Mouse (Mus musculus) CD4-positive, CD25-positive, alpha-beta regulatory T cell, adult 4 months (primary cell): ENCODE data around the gene Adcy9. TPM values are rescaled to one million over a fixed set of nuclear protein-coding genes. Genes with fewer than 3 reads are reported as not detected.

Experiments
- ATAC-seq: one replicate; pipeline ENCODE4 v1.8.0; 2017
- polyA plus RNA-seq, 2 experiments: library from polyadenylated mRNA; unstranded; fragments of 100-300 nt; shearing (Covaris generic); gene quantifications; one replicate each; pipeline ENCODE4 v1.2.1; 2017

Adcy9 gene
- polyA plus RNA-seq, 2 experiments from 2014 or later = 0.52 to 0.70 TPM

GRCm38 (mm10) chr16:4318001-4318526 is 102.2 kb downstream of the Adcy9 start:
- ATAC-seq = no peak

- ATAC-seq = peak; percentile 90
These were observed 104.2 kb downstream of the Adcy9 start for GRCm38 (mm10) chr16:4316094-4316474.

- ATAC-seq = no peak
These were observed 104.8 kb downstream of the Adcy9 start for GRCm38 (mm10) chr16:4315352-4316093.

- no peak for ATAC-seq
These were observed 105.4 kb downstream of the Adcy9 start for GRCm38 (mm10) chr16:4314891-4315290.

GRCm38 (mm10) chr16:4312018-4312417 is 108.3 kb downstream of the Adcy9 start:
- ATAC-seq = no peak

DNA sequence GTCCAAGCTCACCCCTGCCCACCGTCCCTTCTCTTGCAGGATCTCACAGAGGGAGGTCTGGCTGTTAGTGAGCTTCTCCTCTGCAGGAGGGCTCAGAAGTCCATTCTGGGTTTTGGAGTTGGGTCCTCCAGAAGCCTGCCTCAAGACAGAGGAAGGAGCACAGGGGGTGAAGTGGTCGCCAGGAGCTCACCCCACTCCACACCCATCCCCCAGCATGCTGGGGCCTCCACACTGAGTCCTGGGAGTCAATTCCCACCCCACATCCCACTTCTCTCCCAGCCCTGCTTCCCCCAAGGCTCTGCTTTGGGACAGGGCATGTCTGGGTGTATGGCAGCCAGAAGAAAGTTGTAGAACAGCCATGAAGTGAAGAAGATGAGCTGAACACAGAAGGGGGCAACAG is 108.7 kb downstream of the Adcy9 start:
- ATAC-seq = no peak

DNA sequence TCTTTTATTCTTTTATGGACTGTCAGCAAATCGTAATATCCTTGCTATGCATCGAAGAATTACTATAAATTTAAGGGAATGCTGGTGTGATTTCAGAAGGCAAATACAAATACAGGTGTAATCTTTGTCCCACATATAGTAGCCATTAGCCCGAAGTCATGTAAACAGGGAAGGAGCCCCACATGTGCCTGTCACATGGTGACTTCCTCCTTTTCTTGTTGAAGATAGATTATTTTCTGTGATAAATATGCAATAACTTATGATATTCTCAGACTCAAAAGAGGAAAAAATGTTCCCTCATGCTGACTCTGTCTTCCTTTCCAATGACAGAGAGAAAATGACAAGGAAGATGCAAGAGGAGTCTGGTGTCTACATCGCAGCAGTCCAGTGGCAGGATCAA is 112.5 kb downstream of the Adcy9 start:
- ATAC-seq = no peak

GRCm38 (mm10) chr16:4304176-4304922 is 115.9 kb downstream of the Adcy9 start:
- no peak for ATAC-seq

DNA sequence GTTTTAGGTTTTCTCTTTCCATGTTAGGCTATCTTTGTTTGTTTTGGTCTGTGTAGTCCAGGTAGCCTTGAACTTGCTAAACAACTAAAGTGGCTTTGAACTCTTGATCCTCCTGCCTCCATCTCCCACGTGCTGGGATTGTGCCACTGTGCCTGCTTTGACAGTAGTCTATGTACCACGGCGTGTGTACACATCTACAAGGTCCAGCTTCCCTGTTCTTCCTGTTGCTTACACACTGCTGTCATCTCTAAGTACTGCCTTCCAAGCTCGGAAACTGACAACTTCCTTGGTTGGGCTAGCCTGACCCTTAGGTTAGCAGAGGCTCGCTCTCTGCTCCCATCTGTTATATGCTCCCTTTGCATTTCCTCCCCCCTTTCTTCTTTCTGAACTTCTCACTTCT is 116.7 kb downstream of the Adcy9 start:
- no peak for ATAC-seq

DNA sequence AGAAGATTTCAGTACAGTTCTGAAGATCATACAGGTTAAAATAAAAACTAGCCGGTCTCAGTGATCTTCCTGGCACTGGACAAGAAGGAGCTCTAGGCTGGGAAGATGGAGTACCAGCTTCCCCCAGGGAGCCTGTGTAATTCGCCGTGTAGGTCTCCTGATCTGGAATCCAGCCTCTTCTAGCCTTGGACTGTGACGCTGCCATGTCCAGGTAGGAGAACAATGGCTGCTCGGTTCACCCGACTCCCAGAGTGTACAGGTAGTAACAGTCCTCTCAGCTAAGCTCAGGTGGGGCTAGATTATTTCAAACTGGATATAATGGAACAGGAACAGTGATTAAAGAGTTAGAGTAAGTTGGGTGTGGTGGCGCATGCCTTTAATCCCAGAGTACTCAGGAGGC is 120.0 kb downstream of the Adcy9 start:
- no peak for ATAC-seq

GRCm38 (mm10) chr16:4293259-4293658 is 127.0 kb downstream of the Adcy9 start:
- ATAC-seq = no peak

- ATAC-seq = peak; percentile 37
These were observed 130.8 kb downstream of the Adcy9 start for GRCm38 (mm10) chr16:4289507-4289906.

DNA sequence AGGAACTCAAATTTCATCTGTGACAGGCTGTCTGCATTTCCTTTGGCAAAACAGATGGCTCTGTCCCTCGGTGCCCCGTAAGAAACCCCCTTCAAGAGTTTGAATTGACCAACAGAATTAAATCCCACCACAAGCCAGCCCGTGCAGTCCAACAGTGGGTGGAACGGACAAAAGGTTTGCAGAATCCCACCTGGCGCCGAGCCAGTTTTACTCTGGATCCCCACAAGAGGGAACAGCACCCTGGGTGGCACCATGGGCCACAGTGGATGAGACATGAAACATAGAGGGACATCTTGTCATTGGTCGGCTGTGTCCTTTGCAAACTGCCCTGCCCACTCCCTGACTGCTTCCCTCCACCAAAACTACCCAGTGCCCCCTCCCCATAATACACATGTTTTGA is 133.7 kb downstream of the Adcy9 start:
- no peak for ATAC-seq

GRCm38 (mm10) chr16:4285257-4285656 is 135.0 kb downstream of the Adcy9 start:
- peak; percentile 67 for ATAC-seq

DNA sequence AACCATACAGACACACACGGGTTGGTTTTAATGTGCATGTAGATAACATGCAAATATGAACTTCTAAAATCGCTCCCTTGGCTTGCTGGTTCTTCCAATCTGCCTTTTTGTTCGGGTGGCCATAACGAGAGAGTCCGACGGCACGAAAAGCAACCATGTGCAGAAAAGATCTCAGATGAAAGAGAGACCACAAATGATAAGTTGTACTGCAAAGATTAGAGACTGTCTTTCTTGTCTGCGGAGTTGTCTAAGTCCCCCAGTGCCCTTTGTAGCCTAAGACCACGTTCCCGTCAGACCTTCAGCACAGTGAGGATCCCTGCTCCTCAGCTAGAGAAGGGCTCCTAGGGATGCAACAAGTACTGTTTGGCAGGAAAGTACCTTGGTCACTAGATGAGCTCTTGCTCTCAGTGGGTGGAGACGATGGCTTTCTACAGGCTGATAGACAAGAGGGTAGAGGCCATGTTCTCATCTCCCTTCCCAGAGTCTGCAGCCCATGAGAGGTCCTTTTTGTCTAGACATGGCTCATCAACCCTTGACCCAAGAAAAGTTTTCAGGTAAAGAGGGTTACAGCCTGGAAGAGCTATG is 136.9 kb downstream of the Adcy9 start:
- no peak for ATAC-seq

- ATAC-seq = no peak
These were observed 138.8 kb downstream of the Adcy9 start for GRCm38 (mm10) chr16:4281470-4281869.

DNA sequence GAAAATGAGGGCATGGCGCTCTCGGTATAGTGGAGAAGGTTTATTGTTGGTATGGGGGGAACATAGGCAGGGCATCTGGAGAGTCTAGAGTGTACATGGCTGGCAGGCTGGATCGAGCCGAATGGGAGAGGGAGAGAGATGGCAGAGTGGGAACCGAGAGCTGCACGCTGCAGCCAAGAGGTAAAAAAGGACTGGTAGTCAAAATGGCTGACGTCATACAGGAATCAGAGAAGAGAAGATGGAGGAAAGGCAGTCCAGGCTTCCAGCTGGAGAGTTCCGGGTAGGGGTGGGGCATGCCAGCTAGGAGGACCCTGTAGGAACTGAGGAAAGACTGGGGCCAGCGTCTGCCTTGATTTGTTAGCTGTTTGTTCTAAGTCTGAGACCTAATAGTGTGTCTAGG is 139.3 kb downstream of the Adcy9 start:
- no peak for ATAC-seq

- ATAC-seq = no peak
These were observed 140.7 kb downstream of the Adcy9 start for GRCm38 (mm10) chr16:4279601-4280000.

- ATAC-seq = no peak
These were observed 143.7 kb downstream of the Adcy9 start for GRCm38 (mm10) chr16:4276621-4277020.

DNA sequence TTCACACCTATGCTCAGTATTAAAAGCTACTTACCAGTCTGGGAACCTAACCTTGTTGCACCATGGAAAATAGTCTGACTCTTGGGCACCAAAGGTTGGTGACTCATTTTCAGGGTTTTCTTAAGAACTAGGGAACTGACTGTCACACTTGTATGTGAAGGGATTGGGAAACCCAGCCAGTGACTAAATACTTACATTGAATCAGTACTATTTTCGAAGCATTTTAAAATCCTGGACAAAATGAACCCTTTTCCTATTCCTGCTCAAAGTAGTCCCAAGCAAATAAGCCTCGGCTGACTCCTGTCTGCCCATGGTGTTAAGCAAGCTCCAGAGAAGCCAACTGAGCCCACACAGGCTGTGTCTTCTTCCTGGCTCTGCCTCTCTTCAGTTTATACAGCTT is 144.1 kb downstream of the Adcy9 start:
- ATAC-seq = no peak

DNA sequence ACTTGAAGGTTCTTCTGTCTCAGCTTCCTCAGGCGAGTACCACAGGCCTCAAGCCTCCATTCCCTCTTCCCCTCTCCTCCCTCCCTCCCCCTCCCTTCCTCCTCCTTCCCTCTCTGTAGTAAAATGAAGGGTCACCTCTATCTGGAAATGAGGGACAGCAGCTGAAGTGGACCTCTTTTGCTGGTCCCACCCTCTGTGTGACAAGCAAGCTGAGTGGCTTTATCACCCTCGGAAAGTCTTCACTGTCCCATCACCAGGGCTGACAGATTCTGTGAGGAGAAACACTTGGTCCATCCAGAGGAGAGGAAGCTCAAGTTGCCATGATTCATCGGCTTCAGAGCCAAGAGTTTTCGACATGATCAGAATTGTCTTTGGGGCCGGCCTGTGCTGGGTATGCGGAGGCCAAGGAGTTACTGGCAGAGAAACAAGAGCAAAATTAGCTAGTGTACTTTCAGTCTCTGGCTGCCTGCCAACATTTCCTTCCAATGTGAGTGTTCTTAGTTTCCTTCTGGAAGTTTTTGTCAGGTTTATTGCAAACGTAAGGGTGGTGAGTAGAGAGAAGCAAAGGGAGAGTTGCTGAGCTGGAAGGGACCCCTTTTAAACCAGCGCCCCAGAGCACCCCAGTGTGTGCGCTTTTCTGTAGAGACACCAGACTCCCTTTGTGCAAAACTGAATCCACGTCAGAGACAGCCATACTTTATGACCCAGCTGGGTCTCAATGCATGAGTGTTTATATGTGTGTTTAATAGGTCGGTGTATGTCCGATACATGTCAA is 146.4 kb downstream of the Adcy9 start:
- no peak for ATAC-seq

- ATAC-seq = no peak
These were observed 148.0 kb downstream of the Adcy9 start for GRCm38 (mm10) chr16:4272254-4272653.

GRCm38 (mm10) chr16:4270911-4271310 is 149.4 kb downstream of the Adcy9 start:
- no peak for ATAC-seq
